In genomic region chr15:83303656-83304484, GRCm38 (mm10) we compare ENCODE assay signal across 11 mouse cellular contexts. TPM values are rescaled to one million over a fixed set of nuclear protein-coding genes. Genes with fewer than 3 reads are reported as not detected.
DNase-seq lines count a peak whose midpoint lies in the region; ATAC-seq and TF ChIP-seq lines count a peak whose summit lies in the region.
"Had no signal": no experiment of that assay in that cellular context is flagged by ENCODE, and none has a peak within 500 bp of the region (broad histone marks: within the 10 kb centered on the region; RNA-seq: fewer than 3 reads in every experiment).

No protein-coding gene starts in this region.

- H3K9ac ChIP-seq in heart, adult 2 months (ENCODE audit: low read depth, low read length): no peak overlapping the region
- no peak overlapping the region for H3K9ac ChIP-seq in lung, postnatal 0 days (replicated peaks; ENCODE audit: low read depth)
- H3K9ac ChIP-seq: heart, embryonic 13.5 days; liver, embryonic 14.5 days had no signal

- H3K4me1 ChIP-seq in heart, adult 2 months (ENCODE audit: control insufficient read depth, insufficient read depth, low read length): peaks cover 27% of the 10 kb centered on the region
- peaks cover 17% of the 10 kb centered on the region; the same call in 1 of the 2 replicates for H3K4me1 ChIP-seq in lung, postnatal 0 days (ENCODE audit: insufficient read depth, low read depth, low read length)

- intact Hi-C loops in heart, adult 2 months (cut with DNase I): no loop called here
- intact Hi-C loops in heart, postnatal 25 days (cut with DNase I): no loop called here
- intact Hi-C loops in heart, postnatal 36 days (cut with DNase I): loop anchor here (5.0 kb wide), 1 partner anchor 132 kb away; the partner anchor contains the start of gene Cyb5r3
- intact Hi-C loops in left cerebral cortex, postnatal 14 days (cut with DNase I): no loop called here

- H3K79me2 ChIP-seq in heart, adult 2 months (replicated peaks; ENCODE audit: control insufficient read depth, insufficient read depth, low read length): no peaks in the 10 kb centered on the region

- peak overlapping the region; percentile 70 for H3K27ac ChIP-seq in heart, adult 2 months
- peak overlapping the region; percentile 83 for H3K27ac ChIP-seq in lung, postnatal 0 days (ENCODE audit: low read length)
- H3K27ac ChIP-seq: heart, embryonic 13.5 days; liver, embryonic 14.5 days had no signal

- H3K36me3 ChIP-seq in heart, adult 2 months (ENCODE audit: control insufficient read depth, insufficient read depth, low read length): no peaks in the 10 kb centered on the region
- peaks cover 19% of the 10 kb centered on the region; the same call in 1 of the 2 replicates for H3K36me3 ChIP-seq in lung, postnatal 0 days (ENCODE audit: insufficient read depth, low read length)

- peak; percentile 62 to 64 for DNase-seq in heart, adult 2 months
- no peak for DNase-seq in heart, postnatal 25 days (ENCODE audit: low spot score)
- peak; percentile 89 for DNase-seq in adrenal gland, adult 2 months
- peak; percentile 43 to 53 for DNase-seq in heart, postnatal 36 days
- DNase-seq in lung, postnatal 0 days (ENCODE audit: low spot score): peak; percentile 88
- no peak for DNase-seq in thymus, postnatal 25 days
- no peak for DNase-seq in left cerebral cortex, postnatal 14 days (ENCODE audit: low spot score in 2 of 2)
- no peak for DNase-seq in T-cell, adult 2 months (ENCODE audit: low spot score)

- no peak overlapping the region for H3K4me3 ChIP-seq in heart, adult 2 months
- H3K4me3 ChIP-seq in lung, postnatal 0 days (ENCODE audit: low read depth, low read length): no peak overlapping the region
- H3K4me3 ChIP-seq: heart, embryonic 13.5 days had no signal

- peak; percentile 48; the same call in 1 of the 2 replicates for TF ChIP-seq EP300 in heart, adult 2 months (IDR thresholded peaks at IDR 0.05; ENCODE audit: insufficient read depth, low read depth, low read length)
- TF ChIP-seq EP300 in lung, postnatal 0 days (IDR thresholded peaks at IDR 0.05): peak; percentile 87

- no peak for TF ChIP-seq CTCF in heart, adult 2 months (IDR thresholded peaks at IDR 0.05)
- no peak for TF ChIP-seq CTCF in lung, postnatal 0 days (IDR thresholded peaks at IDR 0.05)

- TF ChIP-seq POLR2A in heart, adult 2 months (IDR thresholded peaks at IDR 0.05; ENCODE audit: insufficient read depth, low read depth, low read length): no peak

- no peak overlapping the region for H3K4me2 ChIP-seq in lung, postnatal 0 days (replicated peaks; ENCODE audit: low read depth, low read length)
- H3K4me2 ChIP-seq: heart, embryonic 13.5 days had no signal

- H3K27me3 ChIP-seq in heart, adult 2 months (ENCODE audit: control insufficient read depth, insufficient read depth, low read length): no peaks in the 10 kb centered on the region
- no peaks in the 10 kb centered on the region for H3K27me3 ChIP-seq in lung, postnatal 0 days (replicated peaks; ENCODE audit: insufficient read depth, low read length)
- H3K27me3 ChIP-seq: CH12.LX; heart, embryonic 13.5 days had no signal

- WGBS in heart, adult 2 months: 68% methylated on average over 13 of the region's 13 CpGs
- WGBS in lung, postnatal 0 days: 48% methylated on average over 13 of the region's 13 CpGs

- peak; percentile 65 for ATAC-seq in lung, postnatal 0 days

- H3K9me3 ChIP-seq in lung, postnatal 0 days (ENCODE audit: low read length): no peaks in the 10 kb centered on the region
- H3K9me3 ChIP-seq: heart, embryonic 13.5 days had no signal

RNA-seq across cellular contexts. Expression of gene Arfgap3, which starts 46.2 kb away (rescaled TPM):
- 1 to 10 TPM; 9.6 to 9.8 TPM for total RNA-seq in heart, adult 2 months (2021)
- 12.2 and 13.1 TPM in 2 replicates for polyA plus RNA-seq in heart, adult 2 months (2012; rRNA removed)
- 10 to 100 TPM in 1 of 2 experiments, 1 to 10 TPM in 1; 8.7 to 10.3 TPM for total RNA-seq in heart, postnatal 25 days (2021)
- 10 to 100 TPM; 23.6 to 32.4 TPM for total RNA-seq in adrenal gland, adult 2 months (2021)
- 13.0 and 14.7 TPM in 2 replicates for polyA plus RNA-seq in adrenal gland, adult 2 months (2012; rRNA removed)
- 10 to 100 TPM; 11.0 to 12.2 TPM for total RNA-seq in heart, postnatal 36 days (2021)
- 41.1 and 44.2 TPM in 2 replicates for polyA plus RNA-seq in lung, postnatal 0 days (2015; fragmentation: Nextera tagmentation; extraction: Ambion mirVana)
- 10 to 100 TPM; 19.9 to 21.3 TPM for total RNA-seq in left cerebral cortex, postnatal 14 days (2021)

RNA-seq across cellular contexts. Expression of gene A4galt, which starts 52.3 kb away (rescaled TPM):
- total RNA-seq in heart, adult 2 months (2021): 1 to 10 TPM; 5.2 to 6.3 TPM
- polyA plus RNA-seq in heart, adult 2 months (2012; rRNA removed): 9.7 and 14.9 TPM in 2 replicates
- total RNA-seq in heart, postnatal 25 days (2021): 1 to 10 TPM; 4.8 to 6.5 TPM
- 10 to 100 TPM in 1 of 2 experiments, 1 to 10 TPM in 1; 8.3 to 14.2 TPM for total RNA-seq in adrenal gland, adult 2 months (2021)
- polyA plus RNA-seq in adrenal gland, adult 2 months (2012; rRNA removed): 8.8 and 22.2 TPM in 2 replicates
- total RNA-seq in heart, postnatal 36 days (2021): 1 to 10 TPM; 3.4 to 8.3 TPM
- 15.2 and 16.0 TPM in 2 replicates for polyA plus RNA-seq in lung, postnatal 0 days (2015; fragmentation: Nextera tagmentation; extraction: Ambion mirVana)
- total RNA-seq in left cerebral cortex, postnatal 14 days (2021): 1 to 10 TPM; 2.4 to 3.5 TPM

Comparison
In these comparisons a context has a peak if more than half of its experiments do, and no peak if none do; other contexts are left out.
1. DNase-seq: peak in heart, adult 2 months (2 of 2), adrenal gland, adult 2 months (single experiment), heart, postnatal 36 days (2 of 2) and lung, postnatal 0 days (single experiment); none in heart, postnatal 25 days (single experiment), thymus, postnatal 25 days (single experiment), left cerebral cortex, postnatal 14 days (0 of 2) and T-cell, adult 2 months (single experiment).